Mouse (Mus musculus) cerebellum, postnatal 4 days (tissue): ENCODE results near the gene Ajuba.

ENCODE experiments used
- DNase-seq, 2 experiments: peaks; one replicate each; pipeline ENCODE4 v3.0.0; 2022; ENCODE audit warnings: low spot score in 2 of 2, mixed read lengths in 1 of 2

The Ajuba gene

DNA sequence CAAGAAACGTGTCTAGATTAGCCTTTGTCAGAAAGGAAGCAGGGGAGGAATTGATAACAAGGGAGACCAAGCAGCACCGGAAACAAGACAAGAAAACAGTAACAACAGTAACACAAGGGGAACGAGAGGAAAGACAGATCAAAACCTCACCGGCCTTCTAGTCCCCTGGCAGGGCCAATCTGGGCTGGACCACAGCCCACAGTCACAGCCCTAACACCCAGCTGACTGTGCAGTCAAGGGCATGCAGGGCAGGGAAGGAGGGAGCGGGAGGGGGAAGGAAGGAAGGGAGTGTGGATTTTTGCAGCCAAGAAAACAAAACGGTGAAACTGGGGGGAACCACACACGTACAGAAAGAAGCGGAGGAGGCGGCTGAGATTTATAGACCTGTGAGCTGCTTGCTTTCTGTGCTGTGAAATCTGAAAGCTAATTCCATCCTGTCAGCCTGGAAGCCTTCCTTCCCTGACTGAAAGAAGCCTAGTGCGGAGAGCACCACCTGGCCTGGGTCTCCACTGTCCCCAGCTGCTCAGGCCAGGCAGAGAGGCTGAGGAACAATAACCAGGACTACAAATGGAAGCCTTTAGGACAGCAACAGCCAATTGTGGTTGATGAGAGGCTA is 15.1 kb upstream of the Ajuba start:
- no peak for DNase-seq

DNA sequence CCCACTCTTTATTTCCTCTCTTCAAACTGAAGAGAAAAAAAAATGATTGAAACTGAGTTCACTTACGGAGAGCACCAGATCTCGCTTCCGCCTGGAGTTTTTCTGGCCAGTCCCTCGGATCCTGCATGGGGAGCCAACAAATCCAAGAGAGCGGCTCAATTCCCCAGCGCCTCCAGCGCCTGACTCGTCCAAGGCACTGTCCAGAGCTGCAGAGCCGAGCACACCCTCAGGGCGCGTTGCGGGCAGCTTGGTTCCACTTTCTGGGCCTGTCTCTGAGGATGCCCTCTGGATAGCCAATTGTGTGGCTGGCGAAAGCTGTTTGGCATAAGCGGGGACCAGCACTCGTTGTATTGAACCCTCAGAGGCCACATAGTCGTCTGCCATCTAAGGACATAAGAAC is 13.7 kb upstream of the Ajuba start:
- no peak for DNase-seq

DNA sequence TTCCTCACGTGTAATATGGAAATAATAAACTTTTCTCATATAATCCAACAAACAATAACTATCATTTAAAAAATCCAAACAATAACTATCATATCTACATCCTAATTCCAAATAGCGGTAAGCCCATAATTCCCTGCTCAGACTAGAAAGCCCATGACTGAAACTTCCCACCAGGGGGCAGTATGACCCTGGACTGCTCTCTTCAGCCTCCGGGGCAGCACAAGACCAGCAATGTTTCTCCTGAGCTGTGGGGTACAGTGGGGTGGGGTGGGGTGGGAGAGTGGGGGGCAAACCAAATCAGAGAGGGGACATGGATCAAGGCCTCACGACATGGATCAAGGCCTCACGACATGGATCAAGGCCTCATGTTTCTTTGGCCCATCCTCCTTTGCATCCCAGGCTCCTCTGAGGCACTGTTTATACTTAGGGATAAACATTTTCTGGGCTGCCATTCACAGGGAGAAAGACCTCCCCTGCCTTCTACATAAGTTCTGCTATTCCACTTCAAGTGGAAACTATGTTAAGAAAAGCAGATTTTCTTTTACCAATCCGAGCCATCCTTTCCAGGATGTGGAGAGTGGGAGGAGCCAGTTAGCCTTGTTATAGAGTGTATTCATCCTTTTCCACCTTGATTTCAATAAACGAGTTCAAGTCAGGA is 6.5 kb upstream of the Ajuba start:
- peak in 1 of 2 experiments; percentile 67 for DNase-seq

DNA sequence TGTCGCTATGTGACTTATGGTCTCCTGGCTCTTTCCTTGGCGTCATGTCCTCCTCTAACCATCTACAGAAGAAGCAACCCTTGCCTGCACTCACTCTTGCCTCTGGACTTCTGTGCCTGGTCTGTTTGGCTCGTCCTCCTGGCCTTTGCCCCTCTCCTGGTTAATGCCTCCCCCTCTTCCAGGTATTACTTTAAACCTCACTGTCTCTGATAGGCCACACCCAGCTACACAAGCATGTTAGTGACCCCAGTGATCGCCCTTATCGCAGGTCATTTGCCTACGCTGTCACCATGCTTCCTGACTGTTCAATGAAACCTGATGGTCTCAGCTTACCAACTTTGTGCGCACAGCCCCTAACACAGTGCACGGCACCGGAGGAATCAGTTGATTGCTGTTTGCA is 5.2 kb upstream of the Ajuba start:
- DNase-seq = no peak

DNA sequence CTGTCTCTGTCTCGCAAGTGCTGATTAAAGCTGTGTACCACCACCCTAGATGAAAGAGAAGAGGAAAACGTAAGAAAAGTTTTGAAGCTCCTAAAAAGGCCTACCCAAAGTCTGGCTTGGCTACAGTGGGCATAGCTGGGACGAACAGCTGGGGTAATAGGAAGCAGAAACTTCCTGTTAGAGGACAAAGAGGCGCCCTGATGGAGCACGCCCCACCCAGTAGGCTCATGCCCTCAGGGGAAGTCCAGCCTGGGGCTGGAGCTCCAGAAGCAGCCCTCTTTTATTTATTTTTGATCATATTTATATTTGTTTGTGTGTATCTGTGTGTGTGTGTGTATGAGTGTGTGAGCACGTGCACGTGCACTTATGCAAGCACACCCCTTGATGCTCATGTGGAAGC is 2.3 kb upstream of the Ajuba start:
- no peak for DNase-seq

DNA sequence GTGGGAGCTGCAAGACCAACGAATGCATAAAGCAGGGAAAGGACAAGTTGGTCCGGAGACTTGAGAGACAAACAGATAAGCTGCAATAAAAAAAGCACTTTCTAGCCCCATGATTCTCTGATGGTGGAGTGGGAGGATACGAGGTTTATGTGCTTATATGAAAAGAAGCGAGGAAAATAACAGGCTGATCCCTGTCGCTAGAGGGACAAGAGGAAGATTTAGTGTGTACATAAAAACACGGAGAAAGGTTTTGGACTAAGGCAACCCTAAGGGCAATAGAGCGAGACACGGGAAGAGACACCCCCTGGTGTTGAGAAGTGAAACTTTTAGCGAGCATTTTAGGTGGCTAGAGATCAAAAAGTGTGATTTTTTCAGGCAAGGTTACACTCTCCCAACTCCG is 705 bp upstream of the Ajuba start:
- DNase-seq = no peak

DNA sequence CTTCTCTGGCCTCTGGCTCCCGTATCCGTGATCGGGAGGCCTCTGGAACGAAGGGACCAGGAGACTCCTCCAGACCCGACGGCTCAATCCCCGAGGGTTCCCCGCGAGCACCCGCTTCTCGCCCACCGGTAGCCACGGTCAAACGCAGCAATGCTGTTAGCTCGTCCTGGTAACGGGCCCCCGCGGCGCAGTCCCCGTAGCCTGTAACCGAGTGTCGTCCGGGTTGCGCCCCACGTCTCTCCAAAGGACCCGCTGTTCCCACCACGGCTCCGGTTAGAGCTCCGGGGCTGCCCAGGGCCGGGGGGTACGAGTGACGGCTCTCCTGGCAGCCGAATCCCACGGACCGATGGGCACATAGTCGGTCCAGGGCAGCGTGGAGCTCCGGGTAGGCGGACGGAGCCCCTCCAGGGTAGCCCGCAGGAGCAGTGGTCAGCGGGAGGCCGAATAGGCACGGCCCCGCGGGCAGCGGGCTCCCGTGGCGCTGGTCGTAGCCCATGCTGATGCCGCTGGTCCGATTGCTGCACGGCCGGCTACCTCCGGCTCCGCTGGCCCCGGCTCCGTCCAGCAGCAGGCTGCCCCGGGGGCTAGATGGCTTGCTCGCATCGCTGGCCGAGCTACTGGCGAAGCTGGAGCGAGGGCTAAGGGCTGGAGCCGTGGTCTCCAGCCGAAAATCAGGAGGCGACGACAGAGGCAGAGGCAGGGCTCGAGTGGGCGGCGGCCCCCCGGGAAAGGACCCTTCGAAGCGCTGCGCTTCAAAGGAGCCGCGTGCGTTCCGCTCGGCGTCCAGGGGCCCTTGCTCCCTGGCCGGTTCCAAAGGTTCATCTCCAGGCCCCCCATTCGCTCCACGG is 893 bp downstream of the Ajuba start:
- DNase-seq = no peak

DNA sequence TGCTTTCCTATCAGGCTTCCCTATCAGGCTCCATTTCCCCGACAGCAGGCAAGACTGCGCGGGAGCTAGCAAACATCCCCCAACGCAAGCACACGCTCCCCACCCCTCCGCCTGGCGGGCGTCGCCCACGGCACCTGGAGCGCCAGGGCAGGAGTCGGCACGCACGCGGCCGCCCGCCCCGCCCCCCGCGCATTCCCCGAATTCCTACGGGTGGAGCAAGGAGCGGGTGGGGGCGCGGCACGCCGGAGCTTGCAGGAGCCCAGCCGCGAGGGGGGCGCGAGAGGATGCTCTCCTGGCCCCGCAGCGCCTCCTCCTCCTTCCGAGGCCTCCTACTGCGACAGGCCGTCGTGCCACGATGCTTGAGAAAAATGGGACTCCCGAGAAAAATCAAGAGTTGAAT is 1.7 kb downstream of the Ajuba start:
- peak in 1 of 2 experiments; percentile 29 for DNase-seq

DNA sequence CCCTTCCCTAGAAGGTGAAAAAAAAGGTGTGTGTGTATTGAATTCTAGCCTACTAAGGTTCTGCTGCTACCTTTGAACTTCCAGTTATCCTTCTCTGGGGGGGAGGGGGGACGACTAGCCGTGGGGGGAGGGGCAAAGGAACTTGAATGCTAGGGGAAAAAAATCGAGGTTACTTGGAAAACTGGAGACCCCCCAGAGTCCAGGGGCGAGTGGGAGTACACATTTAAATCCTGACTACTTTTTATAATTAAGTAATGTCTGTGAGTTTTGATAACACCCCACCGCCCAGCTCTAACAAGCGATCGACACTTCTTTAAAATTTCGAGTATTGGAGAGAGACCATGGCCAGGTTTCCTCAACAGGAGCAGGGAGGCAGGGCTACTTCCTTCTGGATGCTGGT is 2.3 kb downstream of the Ajuba start:
- DNase-seq = no peak

DNA sequence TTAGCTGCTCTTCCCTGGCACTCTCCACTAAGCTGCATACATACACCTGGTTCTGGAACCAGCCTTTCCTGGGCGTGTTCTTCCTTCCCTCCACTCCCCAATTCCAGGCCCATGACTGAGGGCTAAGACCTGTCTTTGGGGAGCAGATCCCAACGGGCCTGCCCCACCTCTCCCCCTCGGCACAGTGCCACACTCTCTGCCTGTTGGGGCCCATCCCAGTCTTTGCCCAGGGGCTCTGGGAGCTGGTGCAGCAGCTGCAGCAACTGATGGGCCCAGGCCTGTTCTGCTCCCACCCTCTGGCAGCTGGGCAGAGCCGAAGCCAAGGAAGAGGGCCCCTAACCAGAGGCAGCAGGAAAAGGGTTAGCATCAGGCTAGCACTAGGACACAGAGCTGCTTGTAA is 3.1 kb downstream of the Ajuba start:
- DNase-seq = no peak

DNA sequence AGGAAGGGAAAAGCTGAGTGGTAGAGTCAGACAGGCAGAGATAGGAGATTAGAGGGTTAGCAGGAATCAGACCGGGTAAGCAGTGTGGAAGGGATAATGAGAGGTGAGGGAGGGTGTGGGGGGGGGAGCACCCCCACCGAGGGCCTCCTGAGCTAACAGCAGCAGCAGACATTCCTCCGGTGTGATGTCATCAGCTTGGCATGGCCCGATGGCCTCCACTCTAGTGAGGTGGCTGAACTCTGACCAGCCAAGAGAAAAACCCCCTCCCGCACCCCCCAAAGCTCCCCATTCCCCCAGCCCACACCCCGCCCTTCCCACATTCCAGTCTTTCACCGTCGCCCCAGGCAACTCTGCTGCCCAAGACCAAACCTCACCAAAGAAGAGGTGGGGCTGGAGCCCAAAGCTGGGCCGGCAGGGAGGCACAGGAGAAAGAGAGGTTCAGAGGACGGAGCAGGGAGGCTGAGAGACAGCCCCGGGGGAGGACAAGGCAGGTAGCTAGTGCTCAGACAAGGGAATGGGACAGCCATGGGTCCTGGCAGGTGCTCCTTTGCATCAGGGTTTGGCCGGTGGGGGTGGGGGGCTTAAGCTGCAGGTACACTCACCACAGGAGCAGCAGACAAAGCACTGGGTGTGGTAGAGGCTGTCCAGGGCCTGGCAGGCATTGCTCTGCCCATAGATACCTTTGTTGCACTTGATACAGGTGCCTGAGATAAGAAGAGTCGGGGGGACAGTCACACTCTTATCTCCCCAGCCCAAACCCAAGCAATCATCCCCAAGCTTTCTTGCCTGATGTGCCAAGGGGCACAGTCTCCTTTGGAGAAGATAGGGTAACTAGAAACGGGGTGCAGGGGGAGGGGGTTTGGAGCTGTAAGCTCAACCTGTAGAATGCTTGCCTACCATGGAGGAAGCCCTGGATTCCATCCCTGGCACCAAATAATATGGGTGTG is 4.3 kb downstream of the Ajuba start:
- DNase-seq = no peak

DNA sequence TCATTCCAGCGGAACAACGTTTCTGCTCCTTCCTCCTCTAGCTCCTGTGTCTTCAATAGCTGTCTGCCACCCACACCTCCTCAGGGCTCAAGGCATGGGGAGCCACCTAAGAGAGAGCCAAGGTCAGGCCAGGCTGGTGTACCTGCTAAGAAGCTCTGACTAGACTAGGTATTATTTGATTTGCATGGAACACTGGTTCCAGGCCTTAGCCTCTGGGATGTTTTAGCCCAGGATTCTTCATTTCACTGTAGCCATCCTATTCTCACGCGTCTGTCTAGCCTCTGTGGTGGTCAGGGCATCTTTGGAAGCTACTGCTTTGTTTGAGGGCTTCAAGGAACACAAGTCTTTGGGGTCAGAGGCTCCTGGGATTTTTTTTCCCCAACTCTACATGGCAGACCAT is 5.2 kb downstream of the Ajuba start:
- no peak for DNase-seq

DNA sequence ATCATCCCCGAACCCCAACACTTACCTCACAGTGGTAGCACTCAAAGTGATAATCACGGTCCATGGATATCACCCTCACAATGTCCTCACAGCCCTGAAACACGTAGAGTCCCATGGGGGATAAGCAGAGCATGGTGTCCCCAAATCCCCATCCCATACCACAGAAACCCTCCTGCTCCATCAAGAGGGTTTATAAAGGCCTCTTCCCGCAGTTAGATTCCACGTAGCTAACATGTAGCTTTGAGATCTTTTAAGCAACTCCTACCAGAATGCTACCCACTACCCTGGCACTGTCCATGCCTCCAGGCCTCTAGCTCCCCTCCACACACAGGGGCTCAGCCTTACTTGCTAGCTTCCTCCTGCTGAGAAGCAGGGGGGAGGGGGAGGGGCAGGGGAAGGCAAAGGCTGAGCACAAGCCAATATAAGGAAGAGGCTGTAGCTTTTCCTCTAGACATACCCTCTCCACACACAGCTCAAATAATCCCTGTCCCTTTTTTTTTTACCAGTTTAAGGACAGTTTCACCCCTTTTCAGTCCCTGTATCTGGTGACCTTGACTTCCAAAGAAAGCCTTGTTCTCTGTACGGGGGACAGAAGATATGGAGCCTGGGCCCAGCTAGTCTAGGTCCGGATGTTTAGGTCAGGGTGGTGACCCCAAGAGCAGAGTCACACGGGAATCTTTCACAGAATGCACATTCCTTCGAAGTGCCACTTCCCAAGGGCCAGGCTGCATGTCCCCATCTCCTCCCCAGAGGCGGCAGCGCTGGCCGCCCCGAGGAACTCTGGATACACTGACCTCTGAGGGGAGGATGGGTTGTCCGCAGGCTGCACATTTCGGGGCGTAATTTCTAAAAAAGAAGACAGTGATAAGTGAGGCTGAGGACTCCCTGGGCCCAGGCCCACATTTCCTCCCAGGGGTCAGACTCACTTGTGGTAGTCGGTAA is 7.6 kb downstream of the Ajuba start:
- no peak for DNase-seq

DNA sequence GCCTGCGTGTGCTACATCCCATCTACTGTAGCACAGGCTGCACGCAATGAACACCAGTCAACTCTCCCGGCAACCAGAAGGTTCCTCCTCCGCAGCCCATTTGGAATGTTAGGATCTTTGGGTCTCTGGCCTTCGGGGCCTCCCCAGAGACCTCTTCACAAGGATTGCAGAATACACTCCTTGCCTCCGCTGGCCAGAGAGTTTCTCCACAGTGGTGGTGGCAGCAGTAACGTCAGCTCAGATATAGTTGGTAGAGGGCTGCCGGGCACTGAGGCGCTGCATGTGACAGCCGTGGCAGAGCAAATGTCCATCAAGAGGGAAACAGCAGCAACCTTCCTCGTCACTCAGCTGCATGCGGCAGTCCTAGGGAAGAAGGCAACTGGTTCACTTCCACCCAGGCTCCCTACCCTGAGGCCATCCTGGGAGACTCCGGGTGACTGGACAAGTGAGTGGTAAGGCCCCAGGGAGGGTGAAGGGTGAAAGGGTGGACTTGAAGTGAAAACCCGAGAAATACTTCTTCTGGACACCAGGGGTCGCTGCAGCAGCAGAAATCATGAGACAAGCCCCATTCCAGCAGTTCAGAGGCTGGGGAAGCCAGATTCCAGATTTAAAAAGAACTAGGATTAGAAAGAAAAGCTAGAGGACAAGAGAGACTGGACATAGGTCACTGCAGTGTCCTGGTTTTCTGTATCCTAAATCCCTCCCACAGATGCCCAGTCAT is 8.5 kb downstream of the Ajuba start:
- peak in 1 of 2 experiments; percentile 72 for DNase-seq

DNA sequence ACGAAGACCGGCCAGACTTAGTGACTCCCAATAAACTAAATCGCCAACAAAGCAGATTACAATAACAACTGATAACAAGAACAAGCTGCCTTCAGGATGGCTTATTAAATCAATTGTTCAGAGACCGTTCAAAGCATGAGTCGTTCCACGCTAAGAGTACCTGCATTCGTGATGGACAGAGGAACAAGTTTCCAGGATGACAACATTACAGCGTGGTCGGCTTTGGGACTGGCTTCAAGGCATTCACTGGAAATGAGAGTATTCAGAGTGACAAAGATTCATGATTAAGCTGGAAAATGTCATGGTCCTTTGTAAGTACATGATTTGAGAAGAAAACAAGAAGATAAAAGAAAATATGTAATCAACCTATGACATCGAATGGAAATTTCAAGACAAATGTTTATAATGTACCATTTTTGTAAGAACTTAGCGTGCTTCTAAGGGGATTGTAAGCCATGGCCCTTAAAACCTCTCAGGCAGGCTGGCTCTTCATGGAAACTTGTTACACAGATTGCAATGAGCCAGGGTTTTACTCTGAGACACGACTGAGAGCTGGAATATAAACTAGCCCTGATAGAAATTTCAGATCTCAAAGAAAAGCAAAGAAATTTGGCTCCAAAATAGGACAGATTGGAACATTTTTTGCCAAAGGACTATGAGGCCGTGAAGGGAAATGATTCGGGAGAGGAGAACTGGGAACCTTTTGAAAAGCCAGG is 16.7 kb downstream of the Ajuba start:
- DNase-seq = no peak

DNA sequence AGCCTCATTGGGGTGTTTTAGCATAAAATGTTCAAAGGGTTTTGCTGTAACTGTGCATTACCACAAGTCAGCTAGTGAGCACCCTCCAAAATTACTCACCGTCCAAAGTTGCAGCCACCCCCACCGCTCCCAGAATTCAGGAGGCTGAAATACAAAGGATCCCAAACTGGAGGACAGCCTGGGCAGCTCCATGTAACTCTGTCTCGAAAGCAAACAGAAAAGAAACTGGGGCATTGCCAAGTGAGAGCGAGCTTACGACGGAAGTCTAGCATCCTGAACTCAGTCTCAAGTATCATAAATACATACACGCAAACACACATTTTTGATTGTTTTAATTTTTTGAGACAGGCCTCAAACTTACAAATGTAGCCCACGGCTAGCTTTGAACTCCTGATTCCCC is 20.0 kb downstream of the Ajuba start:
- no peak for DNase-seq

DNA sequence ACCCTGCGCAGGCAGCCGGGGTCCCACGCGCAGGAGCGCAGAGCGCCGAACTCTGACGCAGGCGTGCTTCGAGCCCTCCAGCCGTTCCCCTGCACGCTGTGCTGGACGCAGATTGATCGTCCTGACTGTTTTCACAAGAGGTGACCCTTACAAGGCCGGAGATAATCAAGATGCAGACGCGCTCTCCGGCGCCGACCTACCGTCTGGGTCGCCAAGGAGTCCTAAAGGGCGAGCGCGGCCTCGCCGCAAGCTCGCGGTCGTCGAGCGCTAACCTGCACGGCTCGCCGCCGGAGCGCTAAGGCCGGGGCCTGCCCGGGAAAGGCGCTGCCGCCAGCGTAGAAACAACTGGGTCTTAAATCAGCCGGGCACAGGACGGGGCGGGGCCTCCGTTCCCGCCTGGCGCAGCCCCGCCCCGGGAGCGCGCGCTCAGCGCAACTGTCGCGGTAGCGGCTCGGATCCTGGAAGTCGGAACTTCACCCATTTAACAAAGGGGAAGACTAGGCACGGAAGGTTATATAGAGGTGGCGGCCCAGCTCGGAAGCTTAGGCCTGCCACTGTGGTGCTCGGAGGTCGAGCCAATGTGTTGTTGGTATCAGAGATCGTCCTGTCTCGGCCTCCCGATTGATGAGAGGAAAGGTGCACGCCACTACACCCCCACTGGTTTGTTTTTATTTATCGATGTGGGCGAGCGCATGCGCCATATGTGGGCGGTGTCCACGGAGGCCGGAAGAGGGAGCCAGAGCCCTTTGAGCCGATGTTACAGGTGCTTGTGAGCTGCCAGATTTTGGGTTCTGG is 23.2 kb downstream of the Ajuba start, which contains the start of gene Haus4:
TSS of gene Haus4 (minus strand) at position 642 of the 795 bp plus-strand sequence.
- DNase-seq = peak; percentile 36 to 72

DNA sequence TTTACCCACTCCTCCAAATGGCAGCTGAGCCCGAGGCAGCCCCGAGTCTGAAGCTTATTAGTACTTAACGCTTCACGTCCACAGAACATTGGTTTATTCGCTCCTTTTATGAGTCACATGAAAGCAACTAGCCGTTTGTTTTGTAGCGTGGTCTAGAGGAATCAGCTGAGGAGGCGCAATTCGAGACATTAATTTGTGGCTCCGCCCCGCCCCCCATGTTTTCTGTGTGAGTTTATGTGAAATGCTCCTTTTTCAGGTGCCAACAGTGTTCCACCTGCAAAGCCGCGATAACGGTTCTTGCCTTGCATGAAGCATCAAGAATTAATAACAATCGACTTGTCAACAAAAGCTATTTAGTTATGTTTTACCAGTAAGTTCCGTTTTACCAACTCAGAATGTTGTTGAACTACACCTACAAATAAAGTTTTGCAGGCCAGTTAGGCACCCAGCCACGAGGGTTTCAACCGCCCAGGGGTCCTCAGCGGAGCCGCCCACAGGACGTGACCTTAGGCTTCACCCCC is 23.8 kb downstream of the Ajuba start:
- DNase-seq = no peak
